In the genomic region with DNA sequence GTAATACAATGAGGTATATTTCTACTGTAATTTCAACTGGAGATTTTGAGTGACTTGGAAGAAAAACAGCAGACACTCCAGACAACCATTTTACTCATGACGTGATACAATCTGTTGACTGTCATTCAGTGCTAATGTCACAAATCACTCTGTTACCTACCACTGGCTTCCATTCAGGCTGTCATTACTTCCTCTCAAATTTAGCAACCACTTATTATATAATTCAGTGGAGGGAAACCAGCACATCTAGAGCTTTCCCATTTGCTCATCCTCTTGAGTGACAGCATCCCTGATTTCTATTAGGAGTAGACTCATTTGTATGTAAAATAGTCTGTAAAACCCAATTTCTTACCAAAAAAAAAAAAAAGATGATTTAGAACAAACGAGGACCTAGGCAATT, we compare ENCODE assay signal across 23 mouse cellular contexts.
DNase-seq lines count a peak whose midpoint lies in the region; ATAC-seq and TF ChIP-seq lines count a peak whose summit lies in the region.
"Had no signal": no experiment of that assay in that cellular context is flagged by ENCODE, and none has a peak within 500 bp of the region (broad histone marks: within the 10 kb centered on the region; RNA-seq: fewer than 3 reads in every experiment).

No protein-coding gene starts in this region.

- H3K9me3 ChIP-seq in forebrain, embryonic 12.5 days: no peaks in the 10 kb centered on the region
- no peaks in the 10 kb centered on the region for H3K9me3 ChIP-seq in forebrain, embryonic 11.5 days (ENCODE audit: control insufficient read depth, low read length)
- no peaks in the 10 kb centered on the region for H3K9me3 ChIP-seq in forebrain, embryonic 14.5 days (replicated peaks; ENCODE audit: control insufficient read depth, low read length)
- H3K9me3 ChIP-seq in forebrain, postnatal 0 days (ENCODE audit: low read length): no peaks in the 10 kb centered on the region
- H3K9me3 ChIP-seq: hindbrain, embryonic 10.5 days; hindbrain, embryonic 13.5 days; intestine, embryonic 15.5 days had no signal

- no peak overlapping the region for H3K9ac ChIP-seq in forebrain, embryonic 12.5 days
- no peak overlapping the region for H3K9ac ChIP-seq in forebrain, embryonic 11.5 days (ENCODE audit: low read length)
- no peak overlapping the region for H3K9ac ChIP-seq in forebrain, embryonic 14.5 days (ENCODE audit: low read length)
- H3K9ac ChIP-seq in forebrain, postnatal 0 days: no peak overlapping the region
- H3K9ac ChIP-seq: hindbrain, embryonic 13.5 days; intestine, embryonic 15.5 days had no signal

- no peak for DNase-seq in forebrain, embryonic 11.5 days (ENCODE audit: low spot score)
- DNase-seq in forebrain, embryonic 14.5 days (ENCODE audit: low spot score): peak; percentile 39
- no peak for DNase-seq in forebrain, postnatal 0 days
- DNase-seq in heart, adult 11 months: no peak
- DNase-seq in cerebellum, adult 2 months: no peak
- DNase-seq in spleen, postnatal 36 days (ENCODE audit: low spot score in 2 of 2): no peak
- DNase-seq: adrenal gland, postnatal 10 days; adrenal gland, postnatal 36 days; B cell, adult 2 months; cerebellum, adult 11 months; cerebellum, adult 9-10 months; cerebellum, postnatal 14 days; gastrocnemius, postnatal 25 days; kidney, adult 11 months had no signal

- H3K4me2 ChIP-seq in forebrain, embryonic 12.5 days: no peak overlapping the region
- H3K4me2 ChIP-seq in forebrain, embryonic 11.5 days (ENCODE audit: low read depth, low read length, severe bottlenecking): no peak overlapping the region
- no peak overlapping the region for H3K4me2 ChIP-seq in forebrain, embryonic 14.5 days (ENCODE audit: low read length)
- no peak overlapping the region for H3K4me2 ChIP-seq in forebrain, postnatal 0 days (ENCODE audit: low read depth)
- H3K4me2 ChIP-seq: heart, embryonic 11.5 days; hindbrain, embryonic 13.5 days; intestine, embryonic 15.5 days had no signal

- TF ChIP-seq CTCF in forebrain, postnatal 0 days (IDR thresholded peaks at IDR 0.05; ENCODE audit: low read depth): no peak
- no peak for TF ChIP-seq CTCF in cerebellum, adult 2 months (IDR thresholded peaks at IDR 0.05; ENCODE audit: borderline replicate concordance, insufficient read depth, low read depth, low read length)

- no peaks in the 10 kb centered on the region for H3K4me1 ChIP-seq in forebrain, embryonic 12.5 days
- H3K4me1 ChIP-seq in forebrain, embryonic 11.5 days (replicated peaks; ENCODE audit: control insufficient read depth, insufficient read depth, low read length): no peaks in the 10 kb centered on the region
- no peaks in the 10 kb centered on the region for H3K4me1 ChIP-seq in forebrain, embryonic 14.5 days (ENCODE audit: control insufficient read depth, insufficient read depth, low read length)
- H3K4me1 ChIP-seq in forebrain, postnatal 0 days (ENCODE audit: insufficient read depth): no peaks in the 10 kb centered on the region
- H3K4me1 ChIP-seq in cerebellum, adult 2 months (ENCODE audit: control insufficient read depth, insufficient read depth, low read length): no peaks in the 10 kb centered on the region
- H3K4me1 ChIP-seq: hindbrain, embryonic 10.5 days; hindbrain, embryonic 13.5 days; intestine, embryonic 15.5 days had no signal

- no peaks in the 10 kb centered on the region for H3K36me3 ChIP-seq in forebrain, embryonic 12.5 days (replicated peaks)
- no peaks in the 10 kb centered on the region for H3K36me3 ChIP-seq in forebrain, embryonic 11.5 days (ENCODE audit: control insufficient read depth, insufficient read depth, low read length)
- H3K36me3 ChIP-seq in forebrain, embryonic 14.5 days (ENCODE audit: control insufficient read depth, insufficient read depth, low read length): no peaks in the 10 kb centered on the region
- no peaks in the 10 kb centered on the region for H3K36me3 ChIP-seq in forebrain, postnatal 0 days (ENCODE audit: insufficient read depth)
- H3K36me3 ChIP-seq: G1E; hindbrain, embryonic 10.5 days; hindbrain, embryonic 13.5 days; intestine, embryonic 15.5 days had no signal

- no peak overlapping the region for H3K27ac ChIP-seq in forebrain, embryonic 12.5 days
- H3K27ac ChIP-seq in forebrain, embryonic 11.5 days (ENCODE audit: low read depth, low read length): no peak overlapping the region
- no peak overlapping the region for H3K27ac ChIP-seq in forebrain, embryonic 14.5 days (ENCODE audit: low read depth, low read length)
- no peak overlapping the region for H3K27ac ChIP-seq in forebrain, postnatal 0 days (ENCODE audit: low read depth, low read length)
- no peak overlapping the region for H3K27ac ChIP-seq in cerebellum, adult 2 months (ENCODE audit: insufficient read depth, low read length)
- H3K27ac ChIP-seq: hindbrain, embryonic 10.5 days; hindbrain, embryonic 13.5 days; intestine, embryonic 15.5 days had no signal

- no peak overlapping the region for H3K4me3 ChIP-seq in forebrain, embryonic 12.5 days (replicated peaks)
- H3K4me3 ChIP-seq in forebrain, embryonic 11.5 days (ENCODE audit: low read depth, low read length): no peak overlapping the region
- H3K4me3 ChIP-seq in forebrain, embryonic 14.5 days (ENCODE audit: low read depth, low read length): no peak overlapping the region
- H3K4me3 ChIP-seq in forebrain, postnatal 0 days (ENCODE audit: low read depth, low read length): no peak overlapping the region
- H3K4me3 ChIP-seq in cerebellum, adult 2 months (replicated peaks; ENCODE audit: insufficient read depth, low read depth, low read length): no peak overlapping the region
- H3K4me3 ChIP-seq: hindbrain, embryonic 10.5 days; hindbrain, embryonic 13.5 days; intestine, embryonic 15.5 days had no signal

- ATAC-seq in forebrain, embryonic 12.5 days (ENCODE audit: low FRiP score): 0 out of 2 replicates have a peak, but pooled peaks have one; percentile 23
- no peak for ATAC-seq in forebrain, embryonic 11.5 days (replicated peaks; ENCODE audit: low FRiP score)
- ATAC-seq in forebrain, embryonic 14.5 days: no peak
- ATAC-seq in forebrain, postnatal 0 days: peak; percentile 36; the same call in 1 of the 2 replicates
- ATAC-seq: hindbrain, embryonic 16.5 days; intestine, embryonic 15.5 days; Patski had no signal

- TF ChIP-seq POLR2A in cerebellum, adult 2 months (IDR thresholded peaks at IDR 0.05; ENCODE audit: borderline replicate concordance, insufficient read depth, low read length): no peak

- H3K27me3 ChIP-seq in forebrain, embryonic 12.5 days: no peaks in the 10 kb centered on the region
- no peaks in the 10 kb centered on the region for H3K27me3 ChIP-seq in forebrain, embryonic 11.5 days (ENCODE audit: control insufficient read depth, insufficient read depth, low read length)
- no peaks in the 10 kb centered on the region for H3K27me3 ChIP-seq in forebrain, embryonic 14.5 days (replicated peaks; ENCODE audit: control insufficient read depth, insufficient read depth, low read length)
- H3K27me3 ChIP-seq in forebrain, postnatal 0 days (ENCODE audit: insufficient read depth, low read length): no peaks in the 10 kb centered on the region
- no peaks in the 10 kb centered on the region for H3K27me3 ChIP-seq in cerebellum, adult 2 months (ENCODE audit: control insufficient read depth, insufficient read depth, low read length)
- H3K27me3 ChIP-seq: CH12.LX; hindbrain, embryonic 13.5 days; intestine, embryonic 15.5 days; Patski had no signal

- whole genome bisulfite sequencing in forebrain, embryonic 12.5 days: 71% methylated on average over 2 of the region's 2 CpGs
- WGBS in forebrain, embryonic 11.5 days: 71% methylated on average over 2 of the region's 2 CpGs
- WGBS in forebrain, embryonic 14.5 days: 50% methylated on average over 2 of the region's 2 CpGs
- 38% methylated on average over 2 of the region's 2 CpGs for WGBS in forebrain, postnatal 0 days
- WGBS in cerebellum, adult 2 months: 36% methylated on average over 2 of the region's 2 CpGs

Comparison
In these comparisons a context has a peak if more than half of its experiments do, and no peak if none do; other contexts are left out.
1. ATAC-seq: peak in forebrain, embryonic 12.5 days (single experiment) and forebrain, postnatal 0 days (single experiment); none in forebrain, embryonic 11.5 days (single experiment) and forebrain, embryonic 14.5 days (single experiment).